Mouse (Mus musculus) forebrain, embryonic 16.5 days (tissue): ENCODE data around the gene Fam3b. TPM values are rescaled to one million over a fixed set of nuclear protein-coding genes. Genes with fewer than 3 reads are reported as not detected.
A peak's percentile ranks its signal among the peaks of the same experiment; 100 is the strongest.

Source experiments
- ATAC-seq: fragments of 200-750 bp; cut with Nextera tagmentation; 2 replicates; pipeline ENCODE4 v1.8.0; 2017; ENCODE audit warnings: mild to moderate bottlenecking, moderate library complexity
- H3K27ac ChIP-seq: fragments of 300-500 bp; sonication (generic); 2 replicates; pipeline ENCODE4 v1.5.1; 2014; ENCODE audit warnings: low read length, control low read depth
- H3K27me3 ChIP-seq: fragments of 300-500 bp; sonication (generic); replicated peaks from 2 replicates; pipeline ENCODE4 v1.6.1; 2014; ENCODE audit warnings: low read length; ENCODE audit not compliant: control insufficient read depth, insufficient read depth
- H3K36me3 ChIP-seq: fragments of 300-500 bp; sonication (generic); 2 replicates; pipeline ENCODE4 v1.6.1; 2014; ENCODE audit not compliant: control insufficient read depth, insufficient read depth
- H3K4me1 ChIP-seq: fragments of 300-500 bp; sonication (generic); replicated peaks from 2 replicates; pipeline ENCODE4 v1.6.1; 2014; ENCODE audit warnings: low read length; ENCODE audit not compliant: control insufficient read depth, insufficient read depth
- H3K4me2 ChIP-seq: fragments of 300-500 bp; sonication (generic); 2 replicates; pipeline ENCODE4 v1.6.1; 2014; ENCODE audit warnings: mild to moderate bottlenecking, low read length, control low read depth
- H3K4me3 ChIP-seq: fragments of 300-500 bp; sonication (generic); replicated peaks from 2 replicates; pipeline ENCODE4 v1.5.1; 2014; ENCODE audit warnings: mild to moderate bottlenecking, low read length, control low read depth
- H3K9ac ChIP-seq: fragments of 300-500 bp; sonication (generic); replicated peaks from 2 replicates; pipeline ENCODE4 v1.6.1; 2014; ENCODE audit warnings: low read depth, low read length, control low read depth
- H3K9me3 ChIP-seq: fragments of 300-500 bp; sonication (generic); 2 replicates; pipeline ENCODE4 v1.6.1; 2016; ENCODE audit warnings: low read length; ENCODE audit not compliant: control insufficient read depth
- WGBS: fragments of 180-500 bp; shearing (Covaris S2); extraction: QIAGEN DNeasy Blood & Tissue Kit; methylation state at CpG from one replicate; pipeline ENCODE4 v1.1.7; 2014; 5-methylcytosine and 5-hydroxymethylcytosine counted together
- polyA plus RNA-seq: library from polyadenylated mRNA; unstranded; fragments of >200 nt; fragmentation: Nextera tagmentation; extraction: Ambion mirVana; gene quantifications from 2 replicates; pipeline ENCODE4 v1.2.1, GENCODE M21; 2015

Gene Fam3b
- polyA plus RNA-seq, 1 experiment from 2014 or later, result not detected

- H3K9ac ChIP-seq, result no peak overlapping the region
- H3K27me3 ChIP-seq, result no peaks in the 10 kb centered on the region
- peaks cover 11% of the 10 kb centered on the region for H3K4me1 ChIP-seq
- H3K4me2 ChIP-seq, result no peak overlapping the region
- no peaks in the 10 kb centered on the region for H3K36me3 ChIP-seq
- ATAC-seq, result peak; percentile 59; the same call in 1 of the 2 replicates
- no peak overlapping the region for H3K4me3 ChIP-seq
- H3K27ac ChIP-seq, result peak overlapping the region; percentile 22; the same call in 1 of the 2 replicates
- WGBS, result 52% methylated on average over 3 of the region's 3 CpGs
- H3K9me3 ChIP-seq, result no peaks in the 10 kb centered on the region
These were observed 76.4 kb downstream of the Fam3b start for GRCm38 (mm10) chr16:97438191-97438590.

GRCm38 (mm10) chr16:97437448-97438056 is 77.1 kb downstream of the Fam3b start:
- H3K36me3 ChIP-seq, result no peaks in the 10 kb centered on the region
- no peak overlapping the region for H3K4me2 ChIP-seq
- peaks cover 11% of the 10 kb centered on the region for H3K4me1 ChIP-seq
- H3K4me3 ChIP-seq, result no peak overlapping the region
- H3K27ac ChIP-seq, result peak overlapping the region; percentile 22; the same call in 1 of the 2 replicates
- no peaks in the 10 kb centered on the region for H3K9me3 ChIP-seq
- ATAC-seq, result peak; percentile 76
- 9% methylated on average over 1 of the region's 1 CpGs for WGBS
- H3K9ac ChIP-seq, result no peak overlapping the region
- H3K27me3 ChIP-seq, result no peaks in the 10 kb centered on the region

GRCm38 (mm10) chr16:97434206-97434605 is 80.4 kb downstream of the Fam3b start:
- ATAC-seq, result no peak
- Histone ChIP-seq H3K9me3 (no peaks in the 10 kb centered on the region), H3K4me3 (no peak overlapping the region), H3K4me2 (no peak overlapping the region), H3K9ac (no peak overlapping the region), H3K4me1 (peaks cover 11% of the 10 kb centered on the region), H3K27me3 (no peaks in the 10 kb centered on the region), H3K36me3 (no peaks in the 10 kb centered on the region), H3K27ac (no peak overlapping the region)
- 64% methylated on average over 2 of the region's 2 CpGs for WGBS

- Histone ChIP-seq H3K27ac (no peak overlapping the region), H3K4me3 (no peak overlapping the region), H3K36me3 (no peaks in the 10 kb centered on the region), H3K9ac (no peak overlapping the region), H3K4me1 (peaks cover 8% of the 10 kb centered on the region), H3K27me3 (no peaks in the 10 kb centered on the region), H3K9me3 (no peaks in the 10 kb centered on the region), H3K4me2 (no peak overlapping the region)
- WGBS, result 83% methylated on average over 4 of the region's 4 CpGs
- ATAC-seq, result no peak
These were observed 83.3 kb downstream of the Fam3b start for GRCm38 (mm10) chr16:97431328-97431727.

GRCm38 (mm10) chr16:97430091-97430490 is 84.5 kb downstream of the Fam3b start:
- H3K9me3 ChIP-seq, result no peaks in the 10 kb centered on the region
- WGBS, result 95% methylated on average over 4 of the region's 4 CpGs
- H3K9ac ChIP-seq, result no peak overlapping the region
- no peaks in the 10 kb centered on the region for H3K27me3 ChIP-seq
- no peaks in the 10 kb centered on the region for H3K36me3 ChIP-seq
- no peak overlapping the region for H3K4me2 ChIP-seq
- no peak for ATAC-seq
- H3K27ac ChIP-seq, result no peak overlapping the region
- peaks cover 7% of the 10 kb centered on the region for H3K4me1 ChIP-seq
- no peak overlapping the region for H3K4me3 ChIP-seq

- H3K36me3 ChIP-seq, result no peaks in the 10 kb centered on the region
- 76% methylated on average over 3 of the region's 3 CpGs for WGBS
- H3K9ac ChIP-seq, result no peak overlapping the region
- no peak overlapping the region for H3K4me2 ChIP-seq
- H3K27me3 ChIP-seq, result no peaks in the 10 kb centered on the region
- H3K4me3 ChIP-seq, result no peak overlapping the region
- no peaks in the 10 kb centered on the region for H3K4me1 ChIP-seq
- H3K27ac ChIP-seq, result no peak overlapping the region
- no peaks in the 10 kb centered on the region for H3K9me3 ChIP-seq
- no peak for ATAC-seq
These were observed 86.6 kb downstream of the Fam3b start for GRCm38 (mm10) chr16:97428026-97428425.

- H3K27me3 ChIP-seq, result no peaks in the 10 kb centered on the region
- H3K36me3 ChIP-seq, result no peaks in the 10 kb centered on the region
- no peaks in the 10 kb centered on the region for H3K9me3 ChIP-seq
- H3K4me3 ChIP-seq, result no peak overlapping the region
- no peaks in the 10 kb centered on the region for H3K4me1 ChIP-seq
- H3K4me2 ChIP-seq, result no peak overlapping the region
- no peak for ATAC-seq
- 87% methylated on average over 1 of the region's 1 CpGs for WGBS
- no peak overlapping the region for H3K27ac ChIP-seq
- no peak overlapping the region for H3K9ac ChIP-seq
These were observed 91.0 kb downstream of the Fam3b start for GRCm38 (mm10) chr16:97423627-97424026.

- no peak overlapping the region for H3K27ac ChIP-seq
- no peaks in the 10 kb centered on the region for H3K9me3 ChIP-seq
- no peak overlapping the region for H3K4me3 ChIP-seq
- H3K9ac ChIP-seq, result no peak overlapping the region
- no peak overlapping the region for H3K4me2 ChIP-seq
- no peaks in the 10 kb centered on the region for H3K4me1 ChIP-seq
- no peak for ATAC-seq
- H3K27me3 ChIP-seq, result no peaks in the 10 kb centered on the region
- 71% methylated on average over 6 of the region's 6 CpGs for WGBS
- no peaks in the 10 kb centered on the region for H3K36me3 ChIP-seq
These were observed 92.9 kb downstream of the Fam3b start for GRCm38 (mm10) chr16:97421671-97422070.
